Mouse (Mus musculus): ENCODE data around the gene Efr3b. TPM values are rescaled to one million over a fixed set of nuclear protein-coding genes. Genes with fewer than 3 reads are reported as not detected.

The Efr3b gene
- polyA plus RNA-seq, 1 experiment from 2014 or later, result 34.7 TPM

DNA sequence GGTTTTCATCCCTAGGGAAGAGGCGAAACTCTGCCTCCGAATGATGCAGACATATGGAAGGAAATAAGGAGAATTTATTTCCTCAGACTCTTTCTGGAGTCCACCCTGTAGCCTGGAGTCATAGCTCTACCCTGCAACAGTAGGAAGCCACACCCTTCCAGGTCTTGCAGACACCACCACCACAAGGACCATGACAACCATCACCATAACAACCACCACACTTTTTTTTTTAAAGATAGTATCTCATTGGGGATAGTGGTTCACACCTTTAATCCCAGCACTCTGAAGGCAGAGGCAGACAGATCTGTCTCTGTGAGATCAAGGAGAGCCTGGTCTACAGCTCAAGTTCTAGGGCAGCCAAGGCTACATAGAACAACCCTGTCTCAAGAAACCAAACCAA is 26.8 kb upstream of the Efr3b start:
- Histone ChIP-seq H3K4me3 (no peak overlapping the region), H3K4me2 (replicated peaks) (no peak overlapping the region), H3K9me3 (no peaks in the 10 kb centered on the region), H3K36me3 (no peaks in the 10 kb centered on the region), H3K27ac (no peak overlapping the region), H3K9ac (no peak overlapping the region), H3K4me1 (no peaks in the 10 kb centered on the region), H3K27me3 (replicated peaks) (no peaks in the 10 kb centered on the region)
- ATAC-seq (ENCODE audit: low FRiP score, low read depth), result no peak
- WGBS, result 93% methylated on average over 2 of the region's 2 CpGs

DNA sequence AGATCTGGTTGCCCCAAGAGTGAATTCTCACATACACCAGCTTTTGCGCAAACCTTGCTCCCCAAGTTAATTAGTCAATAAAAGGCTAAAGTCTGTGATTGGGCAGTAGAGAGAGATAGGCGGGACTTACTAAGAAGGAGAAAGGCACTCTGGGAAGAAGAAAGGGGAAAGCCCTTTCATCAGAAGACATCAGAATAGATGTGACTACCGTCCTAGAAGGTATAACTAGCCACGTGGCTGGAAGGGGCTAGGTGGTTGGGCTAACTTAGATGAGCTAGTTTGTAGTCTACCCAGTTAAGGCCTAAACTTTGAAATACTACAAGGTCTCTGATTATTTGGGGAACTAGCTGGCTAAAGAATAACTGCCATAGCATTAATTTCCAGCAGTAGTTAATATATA is 21.0 kb upstream of the Efr3b start:
- H3K4me1 ChIP-seq, result no peaks in the 10 kb centered on the region
- WGBS, result 93% methylated on average over 4 of the region's 4 CpGs
- no peak overlapping the region for H3K9ac ChIP-seq
- H3K36me3 ChIP-seq, result no peaks in the 10 kb centered on the region
- no peak overlapping the region for H3K27ac ChIP-seq
- no peak for ATAC-seq (ENCODE audit: low FRiP score, low read depth)
- no peaks in the 10 kb centered on the region for H3K9me3 ChIP-seq
- H3K27me3 ChIP-seq (replicated peaks), result no peaks in the 10 kb centered on the region
- H3K4me3 ChIP-seq, result no peak overlapping the region
- no peak overlapping the region for H3K4me2 ChIP-seq (replicated peaks)

DNA sequence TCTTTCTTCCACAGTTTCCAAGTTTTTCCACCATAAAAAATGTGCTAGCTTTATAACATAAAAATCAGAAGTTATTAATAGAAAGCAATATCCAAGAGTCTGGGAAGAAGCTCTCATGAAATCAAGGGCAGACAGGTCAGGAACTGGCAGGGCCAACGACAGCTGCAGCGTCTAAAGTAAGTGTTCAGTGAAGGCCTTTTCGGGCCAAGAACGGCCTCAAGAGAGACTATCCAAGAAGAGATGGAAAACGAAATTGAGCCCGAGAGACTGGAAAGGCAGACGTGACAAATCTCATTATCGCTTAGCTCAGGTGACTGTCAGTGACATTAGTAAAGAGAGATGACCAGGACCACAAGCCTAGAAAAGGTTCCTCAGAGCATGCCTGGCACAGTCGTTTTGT is 19.6 kb upstream of the Efr3b start:
- Histone ChIP-seq H3K4me3 (no peak overlapping the region), H3K4me1 (no peaks in the 10 kb centered on the region), H3K9ac (no peak overlapping the region), H3K36me3 (no peaks in the 10 kb centered on the region), H3K9me3 (no peaks in the 10 kb centered on the region), H3K27me3 (replicated peaks) (no peaks in the 10 kb centered on the region), H3K27ac (no peak overlapping the region), H3K4me2 (replicated peaks) (no peak overlapping the region)
- WGBS, result 76% methylated on average over 9 of the region's 9 CpGs
- no peak for ATAC-seq (ENCODE audit: low FRiP score, low read depth)

DNA sequence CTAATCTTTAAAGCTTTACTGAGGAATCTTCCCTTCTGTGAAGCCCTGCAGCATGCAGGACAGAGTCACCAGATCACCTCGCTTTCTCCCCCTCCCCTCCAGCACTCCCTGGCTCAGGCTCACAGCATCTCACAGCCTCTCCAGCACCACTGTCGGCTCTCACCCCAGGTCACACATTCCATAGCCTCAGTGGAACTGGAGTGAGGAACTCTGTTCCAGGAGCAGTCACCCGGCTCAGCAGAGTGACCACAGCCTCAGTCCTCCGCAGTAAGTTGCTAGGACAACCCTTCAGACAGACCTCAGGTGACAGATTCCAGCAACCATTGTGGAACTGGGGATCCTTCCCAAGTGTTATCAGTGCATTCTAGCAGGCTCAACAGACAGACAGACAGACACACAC is 16.1 kb upstream of the Efr3b start:
- no peaks in the 10 kb centered on the region for H3K9me3 ChIP-seq
- no peak for ATAC-seq (ENCODE audit: low FRiP score, low read depth)
- no peak overlapping the region for H3K9ac ChIP-seq
- WGBS, result 57% methylated on average over 4 of the region's 4 CpGs
- H3K36me3 ChIP-seq, result no peaks in the 10 kb centered on the region
- no peak overlapping the region for H3K27ac ChIP-seq
- no peaks in the 10 kb centered on the region for H3K4me1 ChIP-seq
- no peak overlapping the region for H3K4me3 ChIP-seq
- H3K27me3 ChIP-seq (replicated peaks), result no peaks in the 10 kb centered on the region
- H3K4me2 ChIP-seq (replicated peaks), result no peak overlapping the region

DNA sequence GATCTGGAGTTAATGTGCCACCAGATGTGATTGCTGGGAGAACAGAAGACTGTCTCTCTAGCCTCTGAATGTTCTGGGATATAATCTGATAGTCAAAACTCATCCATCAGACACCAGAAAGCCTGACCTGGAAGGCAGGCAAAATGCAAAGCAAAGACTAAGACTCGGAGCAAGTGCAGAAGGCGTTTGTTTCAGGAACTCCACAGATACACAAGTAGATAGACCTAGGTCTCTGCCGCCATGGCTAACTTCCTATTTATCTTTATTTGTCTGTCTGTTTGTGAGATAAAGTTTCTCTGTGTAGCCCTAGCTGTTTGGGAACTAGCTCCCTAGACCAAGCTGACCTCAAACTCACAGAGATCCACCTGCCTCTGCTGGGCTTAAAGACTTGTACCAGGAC is 14.9 kb upstream of the Efr3b start:
- H3K4me3 ChIP-seq, result no peak overlapping the region
- WGBS, result 85% methylated on average over 3 of the region's 3 CpGs
- no peak overlapping the region for H3K4me2 ChIP-seq (replicated peaks)
- no peaks in the 10 kb centered on the region for H3K9me3 ChIP-seq
- no peak overlapping the region for H3K9ac ChIP-seq
- H3K27me3 ChIP-seq (replicated peaks), result no peaks in the 10 kb centered on the region
- no peaks in the 10 kb centered on the region for H3K36me3 ChIP-seq
- H3K4me1 ChIP-seq, result no peaks in the 10 kb centered on the region
- ATAC-seq (ENCODE audit: low FRiP score, low read depth), result no peak
- no peak overlapping the region for H3K27ac ChIP-seq

DNA sequence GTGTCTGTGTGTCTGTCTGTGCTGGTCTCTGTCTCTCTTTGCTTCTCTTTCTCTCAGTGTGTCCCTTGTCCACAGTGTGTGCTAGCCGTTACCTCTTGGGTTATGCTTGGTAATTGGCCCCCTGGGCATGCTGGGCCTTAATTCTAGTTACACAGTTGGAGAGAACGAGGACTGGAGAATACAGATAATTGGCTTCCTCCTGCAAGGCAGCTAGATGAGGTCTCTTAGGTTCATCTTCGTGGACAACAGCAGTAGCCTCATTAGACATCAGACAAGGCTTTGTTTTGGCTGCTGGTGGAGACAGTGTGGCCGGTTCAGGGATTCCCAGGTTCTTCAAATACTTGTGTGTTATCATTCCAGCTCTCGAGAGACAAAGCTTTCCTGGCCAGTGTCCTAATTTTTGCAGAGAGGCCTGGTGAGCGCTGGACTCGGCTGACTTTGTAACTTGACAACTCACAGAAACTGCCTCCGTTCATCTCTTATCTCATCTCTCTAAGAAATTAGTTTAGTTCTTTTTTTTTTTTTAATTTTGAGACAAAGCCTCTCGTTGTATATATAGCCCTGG is 12.2 kb upstream of the Efr3b start:
- 66% methylated on average over 9 of the region's 9 CpGs for WGBS
- no peak overlapping the region for H3K4me3 ChIP-seq
- no peak overlapping the region for H3K9ac ChIP-seq
- no peak overlapping the region for H3K4me2 ChIP-seq (replicated peaks)
- H3K36me3 ChIP-seq, result no peaks in the 10 kb centered on the region
- H3K9me3 ChIP-seq, result no peaks in the 10 kb centered on the region
- ATAC-seq (ENCODE audit: low FRiP score, low read depth), result no peak
- no peaks in the 10 kb centered on the region for H3K4me1 ChIP-seq
- no peak overlapping the region for H3K27ac ChIP-seq
- no peaks in the 10 kb centered on the region for H3K27me3 ChIP-seq (replicated peaks)

DNA sequence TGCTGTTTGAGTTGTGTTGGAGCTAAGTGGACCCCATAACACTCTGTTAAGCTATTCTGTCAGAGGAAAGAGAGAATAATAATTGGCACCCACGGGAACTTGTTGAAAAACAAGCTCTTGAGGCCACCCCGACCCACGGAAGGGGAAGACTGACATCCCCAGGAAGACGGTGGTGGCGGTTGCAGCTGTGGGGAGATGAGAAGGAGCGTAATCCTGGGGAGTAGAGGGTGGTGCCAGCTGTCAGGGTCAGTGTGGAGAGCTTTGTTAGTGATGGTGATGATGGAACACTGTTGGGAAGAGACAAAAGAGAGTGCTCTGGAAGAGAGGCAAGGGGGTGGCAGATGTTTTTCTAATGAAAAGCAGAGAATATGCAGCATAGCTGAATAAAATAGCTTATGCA is 9.3 kb upstream of the Efr3b start:
- H3K36me3 ChIP-seq, result no peaks in the 10 kb centered on the region
- no peak overlapping the region for H3K4me3 ChIP-seq
- H3K27me3 ChIP-seq (replicated peaks), result no peaks in the 10 kb centered on the region
- no peak for ATAC-seq (ENCODE audit: low FRiP score, low read depth)
- no peaks in the 10 kb centered on the region for H3K9me3 ChIP-seq
- H3K4me2 ChIP-seq (replicated peaks), result no peak overlapping the region
- H3K27ac ChIP-seq, result no peak overlapping the region
- H3K4me1 ChIP-seq, result no peaks in the 10 kb centered on the region
- H3K9ac ChIP-seq, result no peak overlapping the region
- WGBS, result 52% methylated on average over 6 of the region's 6 CpGs

DNA sequence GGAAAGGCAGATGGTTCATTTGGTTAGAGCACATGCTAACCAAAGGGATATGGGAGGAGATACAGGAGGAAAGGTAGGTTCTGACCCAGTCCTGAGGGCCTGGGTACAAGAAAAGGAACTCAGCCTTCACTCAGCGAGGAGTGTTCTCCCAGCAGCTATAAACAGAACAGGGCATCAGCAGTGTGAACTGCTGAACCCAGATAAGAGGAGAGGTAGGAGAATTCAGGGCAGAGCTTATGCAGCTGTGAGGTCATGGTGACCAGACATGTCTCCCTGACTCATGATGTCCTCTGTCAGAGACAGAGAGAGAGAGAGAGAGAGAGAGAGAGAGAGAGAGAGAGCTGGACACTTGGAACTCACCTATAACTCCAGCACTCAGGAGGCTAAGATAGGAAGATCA is 7.3 kb upstream of the Efr3b start:
- no peak overlapping the region for H3K27ac ChIP-seq
- no peak overlapping the region for H3K9ac ChIP-seq
- no peaks in the 10 kb centered on the region for H3K9me3 ChIP-seq
- H3K4me2 ChIP-seq (replicated peaks), result no peak overlapping the region
- H3K4me3 ChIP-seq, result no peak overlapping the region
- H3K36me3 ChIP-seq, result no peaks in the 10 kb centered on the region
- no peaks in the 10 kb centered on the region for H3K4me1 ChIP-seq
- 76% methylated on average over 1 of the region's 1 CpGs for WGBS
- H3K27me3 ChIP-seq (replicated peaks), result no peaks in the 10 kb centered on the region
- no peak for ATAC-seq (ENCODE audit: low FRiP score, low read depth)

DNA sequence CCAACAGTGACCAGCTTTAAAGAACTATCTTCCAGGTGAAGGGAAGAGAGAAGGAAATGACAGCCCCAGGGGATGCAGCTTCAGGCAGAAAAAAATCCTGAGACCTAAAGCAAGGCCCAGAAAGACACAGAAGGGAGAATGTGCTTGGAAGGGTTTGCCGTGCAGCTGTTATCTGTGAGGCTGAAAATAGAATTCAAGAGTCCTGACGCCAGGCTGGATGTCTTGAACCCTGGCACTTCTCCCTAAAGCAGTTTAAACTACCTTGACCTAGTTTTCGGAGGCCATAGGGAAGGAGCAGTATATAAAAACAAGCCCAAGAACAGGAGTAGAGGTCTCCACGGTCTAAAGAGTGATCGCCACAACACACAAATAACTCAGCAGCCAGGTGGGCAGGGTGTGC is 3.7 kb upstream of the Efr3b start:
- Histone ChIP-seq H3K9me3 (no peaks in the 10 kb centered on the region), H3K4me1 (peaks cover 7% of the 10 kb centered on the region), H3K4me2 (replicated peaks) (no peak overlapping the region), H3K36me3 (no peaks in the 10 kb centered on the region), H3K4me3 (no peak overlapping the region), H3K27me3 (replicated peaks) (no peaks in the 10 kb centered on the region), H3K27ac (no peak overlapping the region), H3K9ac (no peak overlapping the region)
- ATAC-seq (ENCODE audit: low FRiP score, low read depth), result no peak
- 84% methylated on average over 5 of the region's 5 CpGs for WGBS

DNA sequence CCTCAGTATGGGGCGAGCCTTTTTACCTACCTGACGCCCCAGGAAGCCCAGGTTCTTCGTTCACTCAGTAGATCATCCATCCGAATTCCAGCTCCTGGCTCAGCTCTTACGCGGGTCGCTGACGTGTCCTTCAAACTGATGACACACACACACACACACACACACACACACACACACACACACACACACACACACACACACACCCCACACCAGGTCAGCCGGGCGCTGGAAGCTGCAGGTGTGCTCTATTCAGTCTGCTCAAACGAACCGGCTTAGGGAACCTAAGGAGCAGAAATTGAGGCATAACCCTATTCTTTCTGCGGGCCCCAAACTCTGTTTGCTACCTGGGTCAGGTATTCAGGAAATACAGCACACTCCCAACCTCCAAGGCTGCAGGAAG is 331 bp upstream of the Efr3b start:
- Histone ChIP-seq H3K9ac (peak overlapping the region; percentile 87; the same call in 1 of the 2 replicates), H3K4me2 (replicated peaks) (peak overlapping the region; percentile 74), H3K4me3 (peak overlapping the region; percentile 80), H3K9me3 (no peaks in the 10 kb centered on the region), H3K27me3 (replicated peaks) (no peaks in the 10 kb centered on the region), H3K4me1 (peaks cover 19% of the 10 kb centered on the region), H3K36me3 (no peaks in the 10 kb centered on the region), H3K27ac (no peak overlapping the region)
- ATAC-seq (ENCODE audit: low FRiP score, low read depth), result no peak
- WGBS, result 4% methylated on average over 13 of the region's 13 CpGs

DNA sequence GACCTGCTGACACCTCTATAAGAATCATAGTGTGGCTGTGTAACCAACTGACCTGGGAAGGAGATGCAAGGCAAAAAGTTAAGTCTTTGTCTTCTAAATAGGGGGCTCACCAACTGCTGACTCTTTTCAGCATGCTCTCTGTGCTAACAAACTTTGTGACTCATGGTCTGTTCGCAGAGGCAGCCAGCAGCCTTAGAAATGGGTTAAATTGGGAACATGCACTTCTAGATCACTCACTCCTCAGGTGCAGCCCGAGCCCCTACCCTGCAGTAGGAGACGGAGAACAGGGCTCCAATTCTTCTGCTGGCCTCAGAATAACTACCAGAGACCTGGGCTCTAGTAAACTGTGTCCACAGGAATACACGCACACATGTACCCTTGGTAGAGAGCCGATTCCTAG is 1.2 kb downstream of the Efr3b start:
- H3K4me1 ChIP-seq, result peaks cover 19% of the 10 kb centered on the region
- no peaks in the 10 kb centered on the region for H3K36me3 ChIP-seq
- peak overlapping the region; percentile 74 for H3K4me2 ChIP-seq (replicated peaks)
- H3K4me3 ChIP-seq, result peak overlapping the region; percentile 80
- peak overlapping the region; percentile 87 for H3K9ac ChIP-seq
- no peaks in the 10 kb centered on the region for H3K27me3 ChIP-seq (replicated peaks)
- 25% methylated on average over 5 of the region's 5 CpGs for WGBS
- no peak; the same call in 1 of the 2 replicates for ATAC-seq (ENCODE audit: low FRiP score, low read depth)
- H3K27ac ChIP-seq, result no peak overlapping the region
- no peaks in the 10 kb centered on the region for H3K9me3 ChIP-seq

DNA sequence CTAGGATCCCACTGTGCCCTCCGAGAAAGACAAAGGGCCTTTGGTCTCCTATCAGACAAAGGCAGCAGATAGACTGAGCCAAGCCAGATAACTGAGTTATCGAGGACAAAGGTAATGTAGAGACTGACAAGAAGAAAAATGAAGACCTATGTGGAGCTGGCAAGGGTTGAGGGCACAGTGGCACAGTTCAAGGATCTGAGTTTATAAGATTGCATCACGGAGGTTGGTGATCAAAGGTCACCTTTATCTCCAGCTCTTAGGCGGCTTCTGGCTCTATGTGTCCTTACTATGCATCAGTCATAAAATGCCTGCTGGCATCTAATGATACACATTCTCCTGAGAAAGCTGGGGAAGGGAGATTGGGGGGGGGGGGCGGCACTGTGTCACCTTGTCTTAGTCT is 2.6 kb downstream of the Efr3b start:
- Histone ChIP-seq H3K36me3 (no peaks in the 10 kb centered on the region), H3K27ac (no peak overlapping the region), H3K4me3 (no peak overlapping the region), H3K9ac (no peak overlapping the region), H3K4me1 (peaks cover 19% of the 10 kb centered on the region), H3K9me3 (no peaks in the 10 kb centered on the region), H3K4me2 (replicated peaks) (peak overlapping the region; percentile 74), H3K27me3 (replicated peaks) (no peaks in the 10 kb centered on the region)
- WGBS, result 89% methylated on average over 5 of the region's 5 CpGs
- no peak for ATAC-seq (ENCODE audit: low FRiP score, low read depth)

DNA sequence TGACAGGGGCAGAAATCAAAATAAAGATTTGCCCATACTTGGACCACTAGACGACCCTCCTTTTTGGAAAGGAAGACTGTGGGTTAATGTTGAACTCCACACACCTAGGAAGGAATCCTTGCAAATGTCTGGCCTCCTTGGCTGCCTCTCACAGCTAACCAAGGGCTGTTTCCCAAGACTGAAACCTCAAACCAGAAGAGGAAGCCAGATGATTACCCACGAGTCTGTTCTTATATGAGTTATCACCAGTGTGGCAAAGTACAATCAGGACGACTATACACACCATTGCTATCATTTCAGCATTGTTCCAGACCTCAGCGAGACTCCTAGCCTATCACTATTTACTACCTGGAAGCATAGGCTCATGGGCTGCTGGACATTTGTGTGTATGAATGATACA is 9.7 kb downstream of the Efr3b start:
- 83% methylated on average over 4 of the region's 4 CpGs for WGBS

More for the DNA sequence above, 9.7 kb downstream of the Efr3b start:
- no peak overlapping the region for H3K9ac ChIP-seq
- ATAC-seq (ENCODE audit: low FRiP score, low read depth), result no peak
- H3K27ac ChIP-seq, result no peak overlapping the region
- no peaks in the 10 kb centered on the region for H3K36me3 ChIP-seq
- H3K27me3 ChIP-seq (replicated peaks), result no peaks in the 10 kb centered on the region
- H3K4me1 ChIP-seq, result no peaks in the 10 kb centered on the region
- no peak overlapping the region for H3K4me2 ChIP-seq (replicated peaks)
- no peaks in the 10 kb centered on the region for H3K9me3 ChIP-seq
- no peak overlapping the region for H3K4me3 ChIP-seq

All from neural tube, embryonic 12.5 days (tissue).